Mouse (Mus musculus): ENCODE measurements around the gene Abcf2.

- TF ChIP-seq CHD2 (IDR thresholded peaks at IDR 0.05; ENCODE audit: low read length) = no peak
- TF ChIP-seq CTCF (IDR thresholded peaks at IDR 0.05 in 2 of 3, conservative IDR thresholded peaks at IDR 0.05 in 1 of 3; ENCODE audit: control insufficient read depth in 1 of 3, insufficient read depth in 1 of 3, low read depth in 2 of 3, low read length in 3 of 3, poor library complexity in 1 of 3, severe bottlenecking in 1 of 3) = no peak
- TF ChIP-seq KAT2A (conservative IDR thresholded peaks at IDR 0.05; ENCODE audit: low read depth, low read length) = no peak
- no peak for TF ChIP-seq GATA1 (IDR thresholded peaks at IDR 0.05; ENCODE audit: low read depth, low read length)
- no peak for TF ChIP-seq POLR2A (IDR thresholded peaks at IDR 0.05; ENCODE audit: control insufficient read depth in 1 of 2, insufficient read depth in 1 of 2, low read depth in 1 of 2, low read length in 2 of 2, poor library complexity in 1 of 2)
- TF ChIP-seq POLR2AphosphoS2 (IDR thresholded peaks at IDR 0.05; ENCODE audit: low read length) = no peak
- no peak for TF ChIP-seq HCFC1 (IDR thresholded peaks at IDR 0.05; ENCODE audit: low read depth, low read length)
- TF ChIP-seq MYB (IDR thresholded peaks at IDR 0.05; ENCODE audit: low read depth, low read length) = no peak
- TF ChIP-seq ZNF384 (IDR thresholded peaks at IDR 0.05; ENCODE audit: low read depth, low read length) = no peak
- no peak for TF ChIP-seq TBP (IDR thresholded peaks at IDR 0.05; ENCODE audit: low read depth, low read length)
- TF ChIP-seq EP300 (IDR thresholded peaks at IDR 0.05; ENCODE audit: low read depth in 1 of 2, low read length in 2 of 2) = no peak
- no peak for TF ChIP-seq MYC (IDR thresholded peaks at IDR 0.05; ENCODE audit: low read depth, low read length)
These were observed 26.0 kb downstream of the Abcf2 start for GRCm38 (mm10) chr5:24551317-24551688.

All from MEL (cell line).